Mouse (Mus musculus): Measurements from ENCODE around the gene Akap17b.

GRCm38 (mm10) chrX:36590266-36590665, 54.9 kb downstream of the Akap17b start:
- TF ChIP-seq FLI1 (IDR thresholded peaks at IDR 0.05; ENCODE audit: low read length) (no peak), GATA1 (IDR thresholded peaks at IDR 0.05; ENCODE audit: borderline replicate concordance, low read length) (no peak)
